Mouse (Mus musculus) heart, embryonic 16.5 days (tissue): ENCODE results near the gene Notch1. TPM values are rescaled to one million over a fixed set of nuclear protein-coding genes. Genes with fewer than 3 reads are reported as not detected.

Source experiments
- ATAC-seq: fragments of 200-750 bp; cut with Nextera tagmentation; replicated peaks from 2 replicates; pipeline ENCODE4 v1.8.0; 2017; ENCODE audit warnings: moderate number of reproducible peaks; ENCODE audit not compliant: insufficient read depth, low FRiP score; ENCODE audit errors: extremely low read depth
- H3K27ac ChIP-seq: fragments of 300-500 bp; sonication (generic); 2 replicates; pipeline ENCODE4 v1.5.1; 2014; ENCODE audit warnings: mild to moderate bottlenecking, low read length, control low read depth, moderate library complexity
- H3K27me3 ChIP-seq: fragments of 300-500 bp; sonication (generic); 2 replicates; pipeline ENCODE4 v1.6.1; 2014; ENCODE audit warnings: low read length, mixed read lengths; ENCODE audit not compliant: control insufficient read depth, insufficient read depth
- H3K36me3 ChIP-seq: fragments of 300-500 bp; sonication (generic); 2 replicates; pipeline ENCODE4 v1.6.1; 2014; ENCODE audit not compliant: control insufficient read depth, insufficient read depth
- H3K4me1 ChIP-seq: fragments of 300-500 bp; sonication (generic); 2 replicates; pipeline ENCODE4 v1.6.1; 2014; ENCODE audit warnings: low read length, mixed read lengths; ENCODE audit not compliant: control insufficient read depth, insufficient read depth
- H3K4me2 ChIP-seq: fragments of 300-500 bp; sonication (generic); 2 replicates; pipeline ENCODE4 v1.6.1; 2014; ENCODE audit warnings: low read depth, mild to moderate bottlenecking, control low read depth, low read length
- H3K4me3 ChIP-seq: fragments of 300-500 bp; sonication (generic); 2 replicates; pipeline ENCODE4 v1.5.1; 2014; ENCODE audit warnings: mild to moderate bottlenecking, control low read depth, low read length
- H3K9ac ChIP-seq: fragments of 300-500 bp; sonication (generic); 2 replicates; pipeline ENCODE4 v1.6.1; 2014; ENCODE audit warnings: low read length, control low read depth
- H3K9me3 ChIP-seq: fragments of 300-500 bp; sonication (generic); replicated peaks from 2 replicates; pipeline ENCODE4 v1.6.1; 2016; ENCODE audit warnings: low read length; ENCODE audit not compliant: control insufficient read depth
- WGBS: fragments of 180-500 bp; shearing (Covaris S2); extraction: QIAGEN DNeasy Blood & Tissue Kit; methylation state at CpG from one replicate; pipeline ENCODE4 v1.1.7; 2014; 5-methylcytosine and 5-hydroxymethylcytosine counted together
- polyA plus RNA-seq: library from polyadenylated mRNA; unstranded; fragments of >200 nt; fragmentation: Nextera tagmentation; extraction: Ambion mirVana; gene quantifications from 2 replicates; pipeline ENCODE4 v1.2.1, GENCODE M21; 2015

The Notch1 gene
- polyA plus RNA-seq, 1 experiment from 2014 or later = 21.8 TPM

DNA sequence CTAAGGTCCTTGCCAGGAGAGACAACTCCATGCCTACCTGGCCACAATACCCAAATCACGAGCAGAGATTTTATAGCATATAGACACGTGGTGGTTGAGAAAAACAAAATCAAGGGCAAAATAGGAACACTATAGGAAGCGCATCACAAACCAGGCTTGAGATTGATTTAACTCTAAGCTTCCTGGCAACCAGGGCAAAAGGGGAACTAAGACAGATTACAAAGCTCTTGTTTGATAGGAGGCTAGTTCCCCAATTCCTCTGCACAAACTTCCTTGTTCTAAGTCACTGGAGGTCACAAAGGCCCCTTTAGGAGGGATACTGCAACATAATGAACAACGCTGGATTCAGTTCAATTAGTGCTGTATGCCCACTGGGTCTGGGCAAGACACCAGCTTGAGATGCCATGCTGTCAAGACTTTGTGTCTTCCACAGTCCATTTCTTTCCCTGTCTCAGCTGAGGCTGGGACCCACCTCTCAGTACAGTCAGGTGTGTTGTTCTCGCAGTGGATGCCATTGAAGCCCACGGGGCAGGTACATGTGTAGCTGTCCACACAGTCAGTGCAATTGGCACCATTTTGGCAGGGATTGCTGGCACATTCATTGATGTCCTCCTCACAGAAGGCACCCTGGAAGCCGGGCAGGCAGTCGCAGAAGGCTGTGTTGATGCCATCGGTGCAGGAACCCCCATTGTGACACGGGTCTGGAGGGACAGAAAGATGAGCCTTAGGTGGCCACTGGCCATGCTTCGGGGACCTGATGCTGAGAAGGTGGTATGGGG lies 44.0 kb downstream of the Notch1 start:
- Histone ChIP-seq H3K9ac (no peak overlapping the region), H3K4me1 (peaks cover 8% of the 10 kb centered on the region; the same call in 1 of the 2 replicates), H3K27ac (no peak overlapping the region), H3K9me3 (no peaks in the 10 kb centered on the region), H3K36me3 (peaks cover 34% of the 10 kb centered on the region), H3K4me2 (no peak overlapping the region), H3K27me3 (no peaks in the 10 kb centered on the region), H3K4me3 (no peak overlapping the region)
- no peak for ATAC-seq
- WGBS = 85% methylated on average over 11 of the region's 11 CpGs

DNA sequence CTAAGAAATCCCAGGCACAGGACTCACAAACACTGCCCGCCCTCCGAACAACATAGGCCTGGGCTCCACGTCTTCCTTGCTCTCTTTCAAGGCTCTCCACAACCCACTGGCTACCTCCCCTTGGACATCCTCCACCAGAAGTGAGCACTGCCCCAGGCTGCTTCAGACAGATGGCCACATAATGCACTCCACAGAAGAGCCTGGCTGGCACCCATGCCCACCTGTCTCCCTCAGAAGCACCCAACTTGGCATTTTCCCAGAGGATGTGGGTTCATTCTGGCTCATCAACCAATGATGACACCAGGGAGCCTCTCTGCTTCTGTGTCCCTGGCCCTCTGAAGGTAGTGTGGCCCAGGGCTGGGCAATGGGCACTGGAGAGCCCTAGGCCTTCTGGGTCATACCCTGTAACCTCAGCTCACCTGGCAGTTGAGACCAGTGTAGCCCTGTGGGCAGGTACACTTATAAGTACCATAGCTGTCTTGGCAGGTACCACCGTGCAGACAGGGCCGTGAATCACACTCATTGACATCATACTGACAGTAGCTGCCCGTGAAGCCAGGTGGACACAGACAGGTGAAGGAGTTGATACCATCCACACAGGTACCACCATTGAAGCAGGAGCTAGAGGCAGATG lies 44.7 kb downstream of the Notch1 start:
- 84% methylated on average over 6 of the region's 6 CpGs for WGBS
- Histone ChIP-seq H3K4me2 (no peak overlapping the region), H3K4me1 (peaks cover 8% of the 10 kb centered on the region; the same call in 1 of the 2 replicates), H3K36me3 (peaks cover 30% of the 10 kb centered on the region), H3K9me3 (no peaks in the 10 kb centered on the region), H3K9ac (no peak overlapping the region), H3K27me3 (no peaks in the 10 kb centered on the region), H3K27ac (no peak overlapping the region), H3K4me3 (no peak overlapping the region)
- no peak for ATAC-seq

DNA sequence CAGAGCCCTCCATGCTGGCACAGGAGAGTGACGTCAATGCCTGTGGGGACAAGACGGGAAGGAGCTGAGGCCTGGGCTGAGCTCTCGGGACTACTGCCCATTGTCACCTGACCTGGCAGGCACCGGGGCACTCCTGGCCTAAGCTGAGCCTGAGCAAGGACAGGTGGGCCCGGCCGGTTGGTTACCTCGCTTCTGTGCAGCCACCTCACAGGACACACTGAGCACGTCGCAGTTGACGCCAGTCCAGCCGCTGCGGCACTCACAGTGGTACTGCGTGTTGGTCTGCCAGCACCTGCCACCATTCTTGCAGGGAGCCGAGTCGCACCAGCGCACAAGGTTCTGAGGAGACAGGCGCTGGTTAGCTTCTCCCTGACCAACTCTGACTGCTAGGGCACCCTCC lies 45.5 kb downstream of the Notch1 start:
- no peak overlapping the region for H3K4me3 ChIP-seq
- H3K36me3 ChIP-seq = peaks cover 26% of the 10 kb centered on the region
- WGBS = 89% methylated on average over 17 of the region's 17 CpGs
- H3K4me2 ChIP-seq = no peak overlapping the region
- H3K9ac ChIP-seq = no peak overlapping the region
- no peak for ATAC-seq
- peaks cover 8% of the 10 kb centered on the region; the same call in 1 of the 2 replicates for H3K4me1 ChIP-seq
- H3K9me3 ChIP-seq = no peaks in the 10 kb centered on the region
- no peak overlapping the region for H3K27ac ChIP-seq
- no peaks in the 10 kb centered on the region for H3K27me3 ChIP-seq

DNA sequence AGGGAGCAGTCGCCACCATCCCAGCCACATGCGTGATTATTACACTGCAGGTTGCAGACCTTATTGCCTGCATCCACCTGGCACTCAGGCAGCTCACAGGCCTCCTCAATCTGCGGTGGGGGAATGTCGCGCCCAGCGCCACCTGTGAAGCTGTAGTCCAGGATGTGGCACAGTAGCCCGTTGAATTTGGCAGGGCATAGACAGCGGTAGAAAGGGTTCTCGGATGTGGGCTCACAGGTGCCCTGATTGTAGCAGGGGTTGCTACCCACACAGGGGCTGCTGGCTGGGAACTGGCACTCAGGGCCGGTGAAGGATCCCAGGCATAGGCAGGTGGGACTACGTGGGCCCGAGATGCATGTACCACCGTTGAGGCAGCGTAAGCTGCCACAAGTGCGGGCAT lies 48.1 kb downstream of the Notch1 start:
- 91% methylated on average over 15 of the region's 15 CpGs for WGBS
- no peak overlapping the region for H3K4me2 ChIP-seq
- ATAC-seq = no peak
- no peak overlapping the region for H3K4me3 ChIP-seq
- H3K36me3 ChIP-seq = peaks cover 44% of the 10 kb centered on the region
- no peak overlapping the region for H3K9ac ChIP-seq
- no peak overlapping the region for H3K27ac ChIP-seq
- no peaks in the 10 kb centered on the region for H3K27me3 ChIP-seq
- no peaks in the 10 kb centered on the region for H3K4me1 ChIP-seq
- no peaks in the 10 kb centered on the region for H3K9me3 ChIP-seq

DNA sequence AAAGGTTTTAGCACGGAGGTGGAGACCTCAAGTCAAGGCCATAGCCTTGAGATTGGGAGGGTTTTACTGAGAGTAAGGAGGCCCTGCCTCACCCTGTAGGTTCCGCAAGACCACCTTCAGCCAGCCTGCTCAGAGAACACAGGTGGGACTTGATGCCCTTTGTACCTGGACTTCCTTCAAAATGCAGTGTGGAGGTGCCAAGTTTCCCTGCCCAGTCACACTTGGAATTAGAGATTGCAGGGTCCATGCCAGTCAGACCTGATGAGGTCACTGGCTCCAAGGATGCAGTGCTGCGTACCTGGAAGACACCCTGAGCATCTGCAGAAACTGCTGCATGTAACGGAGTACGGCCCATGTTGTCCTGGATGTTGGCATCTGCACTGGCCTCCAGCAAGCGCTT lies 53.1 kb downstream of the Notch1 start:
- ATAC-seq = no peak

DNA sequence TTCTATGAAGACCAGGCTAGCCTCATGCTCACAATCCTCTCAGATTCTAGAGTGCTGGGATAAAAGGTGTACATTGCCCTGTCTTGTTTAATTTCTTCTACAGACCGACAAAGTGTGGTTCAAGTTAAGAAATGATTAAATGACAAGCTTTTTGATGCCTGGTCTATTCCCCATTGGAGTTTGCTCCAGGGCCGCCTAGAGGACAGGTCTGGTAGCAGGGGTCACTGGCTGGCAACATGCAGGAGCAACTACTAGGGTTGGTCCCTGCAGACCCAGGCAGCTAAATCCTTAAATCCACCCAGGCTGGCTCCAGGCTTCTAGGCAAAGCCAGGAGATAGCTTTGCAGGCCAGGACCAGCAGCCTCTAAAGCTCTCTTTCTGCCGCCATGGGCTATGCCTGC lies 53.5 kb downstream of the Notch1 start:
- 76% methylated on average over 3 of the region's 3 CpGs for WGBS
- Histone ChIP-seq H3K27me3 (no peaks in the 10 kb centered on the region), H3K36me3 (peaks cover 45% of the 10 kb centered on the region), H3K4me2 (no peak overlapping the region), H3K9me3 (no peaks in the 10 kb centered on the region), H3K4me3 (no peak overlapping the region), H3K4me1 (peaks cover 7% of the 10 kb centered on the region; the same call in 1 of the 2 replicates), H3K27ac (no peak overlapping the region), H3K9ac (no peak overlapping the region)
- ATAC-seq = no peak

More for the DNA sequence above, 53.1 kb downstream of the Notch1 start:
- H3K4me1 ChIP-seq = peaks cover 5% of the 10 kb centered on the region; the same call in 1 of the 2 replicates
- WGBS = 94% methylated on average over 6 of the region's 6 CpGs
- no peaks in the 10 kb centered on the region for H3K9me3 ChIP-seq
- peaks cover 47% of the 10 kb centered on the region for H3K36me3 ChIP-seq
- H3K9ac ChIP-seq = no peak overlapping the region
- H3K27ac ChIP-seq = no peak overlapping the region
- no peak overlapping the region for H3K4me2 ChIP-seq
- no peaks in the 10 kb centered on the region for H3K27me3 ChIP-seq
- H3K4me3 ChIP-seq = no peak overlapping the region

DNA sequence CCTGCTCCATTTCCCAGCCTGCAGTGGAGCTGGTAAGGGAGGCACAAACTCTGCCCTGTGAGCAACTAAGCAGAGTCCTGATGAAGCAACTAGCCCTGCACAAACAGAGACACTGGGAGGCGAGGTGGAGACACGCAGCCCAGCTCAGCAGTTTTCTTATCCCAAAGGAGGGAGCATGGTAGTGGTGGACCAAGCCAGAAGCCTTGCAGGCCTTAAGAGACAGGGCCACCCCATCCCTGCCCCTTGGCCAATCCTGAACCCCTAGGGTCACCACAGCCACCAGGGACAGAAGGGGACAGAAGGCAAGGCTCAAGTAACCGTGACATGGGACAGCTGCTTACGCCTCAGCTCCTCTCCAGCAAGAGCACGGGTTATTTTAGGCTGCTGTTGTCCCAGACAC lies 54.8 kb downstream of the Notch1 start:
- Histone ChIP-seq H3K9ac (no peak overlapping the region), H3K27ac (no peak overlapping the region), H3K4me1 (peaks cover 7% of the 10 kb centered on the region; the same call in 1 of the 2 replicates), H3K4me2 (no peak overlapping the region), H3K9me3 (no peaks in the 10 kb centered on the region), H3K36me3 (peaks cover 42% of the 10 kb centered on the region), H3K4me3 (no peak overlapping the region), H3K27me3 (no peaks in the 10 kb centered on the region)
- WGBS = 71% methylated on average over 5 of the region's 5 CpGs
- ATAC-seq = no peak

DNA sequence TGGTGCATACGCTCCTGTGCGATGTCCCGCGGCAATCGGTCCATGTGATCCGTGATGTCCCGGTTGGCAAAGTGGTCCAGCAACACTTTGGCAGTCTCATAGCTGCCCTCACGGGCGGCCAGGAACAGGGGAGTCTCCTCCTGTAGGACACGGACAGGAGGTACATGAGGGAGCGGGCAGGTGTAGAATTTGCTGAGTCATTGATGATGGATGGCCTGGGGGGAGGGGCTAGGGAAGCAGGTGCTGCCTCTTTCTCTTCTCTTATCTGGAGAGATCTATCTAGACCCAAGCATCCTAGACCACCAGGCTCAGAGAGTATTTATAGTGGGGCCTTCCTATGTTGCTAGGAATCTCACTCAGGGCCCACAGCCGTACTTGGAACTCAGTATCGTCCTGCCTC lies 55.6 kb downstream of the Notch1 start:
- H3K27ac ChIP-seq = no peak overlapping the region
- H3K36me3 ChIP-seq = peaks cover 42% of the 10 kb centered on the region

DNA sequence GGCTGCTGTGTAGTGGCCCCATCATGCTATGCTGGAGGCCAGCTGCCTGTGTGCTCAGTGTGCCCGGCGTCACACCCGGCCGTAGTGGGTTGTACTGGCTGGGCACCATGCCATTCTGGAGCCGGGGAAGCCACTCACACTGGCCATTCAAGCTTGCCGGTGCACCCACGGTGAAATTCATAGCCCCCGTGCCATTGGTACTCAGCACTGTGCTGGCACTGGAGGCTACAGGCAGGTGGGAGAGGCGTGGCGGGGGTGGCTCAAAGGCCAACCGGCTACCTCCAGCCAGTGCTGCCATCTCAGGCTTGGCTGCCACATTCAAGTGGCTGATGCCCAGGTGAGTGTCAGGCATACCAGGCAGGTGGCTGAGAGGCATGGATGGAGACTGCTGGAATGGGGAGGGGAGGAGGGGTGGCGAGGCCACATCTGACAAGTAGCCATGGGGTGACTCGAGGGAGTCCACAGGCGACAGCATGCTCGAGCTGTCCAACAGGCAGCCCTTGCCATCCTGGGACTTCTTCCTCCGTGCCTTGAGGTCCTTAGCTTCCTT lies 56.3 kb downstream of the Notch1 start:
- Histone ChIP-seq H3K27me3 (no peaks in the 10 kb centered on the region), H3K27ac (no peak overlapping the region), H3K4me3 (no peak overlapping the region), H3K9me3 (no peaks in the 10 kb centered on the region), H3K9ac (no peak overlapping the region), H3K4me1 (peaks cover 7% of the 10 kb centered on the region; the same call in 1 of the 2 replicates), H3K36me3 (peaks cover 39% of the 10 kb centered on the region), H3K4me2 (no peak overlapping the region)
- no peak for ATAC-seq
- WGBS = 86% methylated on average over 16 of the region's 16 CpGs

More for the DNA sequence above, 55.6 kb downstream of the Notch1 start:
- Histone ChIP-seq H3K9me3 (no peaks in the 10 kb centered on the region), H3K4me3 (no peak overlapping the region), H3K4me1 (peaks cover 7% of the 10 kb centered on the region; the same call in 1 of the 2 replicates), H3K27me3 (no peaks in the 10 kb centered on the region), H3K4me2 (no peak overlapping the region), H3K9ac (no peak overlapping the region)
- ATAC-seq = no peak
- 85% methylated on average over 13 of the region's 13 CpGs for WGBS
